Comparison of ENCODE assay signal across 18 mouse cellular contexts in the genomic region with DNA sequence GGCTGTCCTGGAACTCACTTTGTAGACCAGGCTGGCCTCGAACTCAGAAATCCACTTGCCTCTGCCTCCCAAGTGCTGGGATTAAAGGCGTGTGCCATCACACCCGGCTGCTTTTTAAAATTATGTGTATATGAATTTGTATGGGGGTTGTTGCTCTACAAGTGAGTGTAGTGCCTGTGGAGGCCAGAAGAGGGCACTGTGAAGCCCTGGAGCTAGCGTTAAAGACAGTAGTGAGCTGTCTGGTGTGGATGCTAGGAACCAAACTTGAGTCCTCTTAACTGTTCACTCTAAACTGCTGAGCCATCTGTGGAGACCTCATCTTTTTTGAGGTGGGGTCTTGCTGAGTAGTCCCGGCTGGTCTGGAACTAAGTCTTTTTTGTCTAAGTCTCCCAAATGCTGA. TPM values are rescaled to one million over a fixed set of nuclear protein-coding genes. Genes with fewer than 3 reads are reported as not detected.
DNase-seq lines count a peak whose midpoint lies in the region; ATAC-seq and TF ChIP-seq lines count a peak whose summit lies in the region.
"Had no signal": no experiment of that assay in that cellular context is flagged by ENCODE, and none has a peak within 500 bp of the region (broad histone marks: within the 10 kb centered on the region; RNA-seq: fewer than 3 reads in every experiment).

No protein-coding gene starts in this region.

- TF ChIP-seq EP300 in heart, adult 2 months (IDR thresholded peaks at IDR 0.05; ENCODE audit: insufficient read depth, low read depth, low read length) = no peak

- intact Hi-C loops in heart, adult 2 months (cut with DNase I) = no loop called here
- intact Hi-C loops in heart, postnatal 10 days (cut with DNase I) = no loop called here

- DNase-seq in heart, adult 2 months = no peak
- no peak for DNase-seq in heart, postnatal 10 days
- DNase-seq in midbrain, embryonic 14.5 days = peak; percentile 24
- DNase-seq in ES-CJ7 (ENCODE audit: low read depth, low spot score) = peak; percentile 57
- DNase-seq in spleen, postnatal 36 days (ENCODE audit: low spot score in 2 of 2) = no peak
- no peak for DNase-seq in urinary bladder, adult 2 months (ENCODE audit: low spot score)
- DNase-seq: cerebellum, adult 9-10 months; gastrocnemius, postnatal 14 days had no signal

- no peaks in the 10 kb centered on the region for H3K9me3 ChIP-seq in midbrain, embryonic 14.5 days (ENCODE audit: control insufficient read depth, low read length)
- no peaks in the 10 kb centered on the region; the same call in 1 of the 2 replicates for H3K9me3 ChIP-seq in midbrain, embryonic 16.5 days (replicated peaks; ENCODE audit: control insufficient read depth, low read length, poor library complexity, severe bottlenecking)
- H3K9me3 ChIP-seq: heart, embryonic 13.5 days; hindbrain, embryonic 12.5 days; lung, embryonic 15.5 days; midbrain, embryonic 10.5 days had no signal

- TF ChIP-seq CTCF in heart, adult 2 months (IDR thresholded peaks at IDR 0.05) = peak; percentile 28
- peak; percentile 17; the same call in 1 of the 2 replicates for TF ChIP-seq CTCF in embryonic fibroblast, embryonic 13.5 days (IDR thresholded peaks at IDR 0.05; ENCODE audit: borderline replicate concordance, insufficient read depth, low read length)

- no peaks in the 10 kb centered on the region for H3K4me1 ChIP-seq in heart, adult 2 months (ENCODE audit: control insufficient read depth, insufficient read depth, low read length)
- no peaks in the 10 kb centered on the region for H3K4me1 ChIP-seq in midbrain, embryonic 14.5 days (ENCODE audit: control insufficient read depth, insufficient read depth, low read length)
- no peaks in the 10 kb centered on the region for H3K4me1 ChIP-seq in midbrain, embryonic 16.5 days (ENCODE audit: control insufficient read depth, insufficient read depth, low read length)
- H3K4me1 ChIP-seq in embryonic fibroblast, embryonic 13.5 days (ENCODE audit: control insufficient read depth, insufficient read depth, low read length) = no peaks in the 10 kb centered on the region
- H3K4me1 ChIP-seq: heart, embryonic 13.5 days; hindbrain, embryonic 12.5 days; lung, embryonic 15.5 days had no signal

- no peaks in the 10 kb centered on the region for H3K36me3 ChIP-seq in heart, adult 2 months (ENCODE audit: control insufficient read depth, insufficient read depth, low read length)
- peaks cover 89% of the 10 kb centered on the region for H3K36me3 ChIP-seq in midbrain, embryonic 14.5 days (ENCODE audit: control insufficient read depth, insufficient read depth, low read length)
- H3K36me3 ChIP-seq in midbrain, embryonic 16.5 days (ENCODE audit: control insufficient read depth, insufficient read depth, low read length) = peaks cover 74% of the 10 kb centered on the region
- H3K36me3 ChIP-seq: heart, embryonic 13.5 days; lung, embryonic 15.5 days had no signal

- ATAC-seq in midbrain, embryonic 14.5 days (ENCODE audit: low FRiP score, low TSS enrichment) = no peak
- no peak for ATAC-seq in midbrain, embryonic 16.5 days

- no peak overlapping the region for H3K4me3 ChIP-seq in heart, adult 2 months
- H3K4me3 ChIP-seq in midbrain, embryonic 14.5 days (replicated peaks; ENCODE audit: low read depth, low read length) = no peak overlapping the region
- H3K4me3 ChIP-seq in midbrain, embryonic 16.5 days (ENCODE audit: low read depth, low read length) = no peak overlapping the region
- H3K4me3 ChIP-seq in embryonic fibroblast, embryonic 13.5 days (ENCODE audit: insufficient read depth, low read length) = no peak overlapping the region
- H3K4me3 ChIP-seq: heart, embryonic 13.5 days; hindbrain, embryonic 12.5 days; lung, embryonic 15.5 days; midbrain, embryonic 10.5 days had no signal

- no peak for TF ChIP-seq POLR2A in heart, adult 2 months (IDR thresholded peaks at IDR 0.05; ENCODE audit: insufficient read depth, low read depth, low read length)
- no peak for TF ChIP-seq POLR2A in embryonic fibroblast, embryonic 13.5 days (IDR thresholded peaks at IDR 0.05; ENCODE audit: low read depth, low read length)

- no peaks in the 10 kb centered on the region for H3K27me3 ChIP-seq in heart, adult 2 months (ENCODE audit: control insufficient read depth, insufficient read depth, low read length)
- no peaks in the 10 kb centered on the region for H3K27me3 ChIP-seq in midbrain, embryonic 14.5 days (ENCODE audit: control insufficient read depth, insufficient read depth, low read length)
- no peaks in the 10 kb centered on the region for H3K27me3 ChIP-seq in midbrain, embryonic 16.5 days (ENCODE audit: control insufficient read depth, insufficient read depth, low read depth, low read length)
- H3K27me3 ChIP-seq: hindbrain, embryonic 12.5 days; lung, embryonic 15.5 days had no signal

- no peak overlapping the region for H3K27ac ChIP-seq in heart, adult 2 months
- no peak overlapping the region for H3K27ac ChIP-seq in midbrain, embryonic 14.5 days (replicated peaks; ENCODE audit: low read depth, low read length)
- H3K27ac ChIP-seq in midbrain, embryonic 16.5 days (ENCODE audit: low read length) = no peak overlapping the region
- H3K27ac ChIP-seq in embryonic fibroblast, embryonic 13.5 days (ENCODE audit: insufficient read depth, low read length) = no peak overlapping the region
- H3K27ac ChIP-seq: heart, embryonic 13.5 days; hindbrain, embryonic 12.5 days; lung, embryonic 15.5 days; midbrain, embryonic 10.5 days had no signal

- no peak overlapping the region for H3K4me2 ChIP-seq in midbrain, embryonic 14.5 days (ENCODE audit: low read length)
- H3K4me2 ChIP-seq in midbrain, embryonic 16.5 days (ENCODE audit: low read length) = no peak overlapping the region
- H3K4me2 ChIP-seq: heart, embryonic 13.5 days; hindbrain, embryonic 12.5 days; lung, embryonic 15.5 days had no signal

- no peak overlapping the region for H3K9ac ChIP-seq in heart, adult 2 months (ENCODE audit: low read depth, low read length)
- H3K9ac ChIP-seq in midbrain, embryonic 14.5 days (replicated peaks; ENCODE audit: low read length) = no peak overlapping the region
- no peak overlapping the region for H3K9ac ChIP-seq in midbrain, embryonic 16.5 days (ENCODE audit: low read depth, low read length)
- H3K9ac ChIP-seq: heart, embryonic 13.5 days; hindbrain, embryonic 12.5 days; lung, embryonic 15.5 days had no signal

- 71% methylated on average over 5 of the region's 5 CpGs for WGBS in heart, adult 2 months
- WGBS in midbrain, embryonic 14.5 days = 76% methylated on average over 5 of the region's 5 CpGs
- WGBS in midbrain, embryonic 16.5 days = 70% methylated on average over 5 of the region's 5 CpGs

- H3K79me2 ChIP-seq in heart, adult 2 months (replicated peaks; ENCODE audit: control insufficient read depth, insufficient read depth, low read length) = no peaks in the 10 kb centered on the region

RNA-seq across cellular contexts. Expression of gene Rabac1, which starts 13.2 kb away (rescaled TPM):
- 100 to 1,000 TPM; 299 to 358 TPM for total RNA-seq in heart, adult 2 months (2021)
- 467 and 472 TPM in 2 replicates for polyA plus RNA-seq in heart, adult 2 months (2012; rRNA removed)
- 100 to 1,000 TPM; 292 to 300 TPM for total RNA-seq in heart, postnatal 10 days (2021)
- polyA plus RNA-seq in midbrain, embryonic 14.5 days (2014; fragmentation: Nextera tagmentation; extraction: Ambion mirVana) = 234 and 311 TPM in 2 replicates
- polyA plus RNA-seq in midbrain, embryonic 16.5 days (2015; fragmentation: Nextera tagmentation; extraction: Ambion mirVana) = 288 and 310 TPM in 2 replicates
- 105 and 117 TPM in 2 replicates for polyA plus RNA-seq in embryonic fibroblast, embryonic 13.5 days (2011; ENCODE audit: insufficient read length, low read depth, missing spikeins)
- 367 and 429 TPM in 2 replicates for polyA plus RNA-seq in urinary bladder, adult 2 months (2012; rRNA removed)

RNA-seq across cellular contexts. Expression of gene Atp1a3, which starts 20.0 kb away (rescaled TPM):
- total RNA-seq in heart, adult 2 months (2021) = 1 to 10 TPM in 1 of 2 experiments, under 1 TPM in 1; 0.39 to 1.2 TPM
- polyA plus RNA-seq in heart, adult 2 months (2012; rRNA removed) = 0.85 and 1.7 TPM in 2 replicates
- under 1 TPM; 0.43 to 0.72 TPM for total RNA-seq in heart, postnatal 10 days (2021)
- polyA plus RNA-seq in midbrain, embryonic 14.5 days (2014; fragmentation: Nextera tagmentation; extraction: Ambion mirVana) = 284 and 337 TPM in 2 replicates
- polyA plus RNA-seq in midbrain, embryonic 16.5 days (2015; fragmentation: Nextera tagmentation; extraction: Ambion mirVana) = 447 and 557 TPM in 2 replicates
- 0.19 and 0.35 TPM in 2 replicates for polyA plus RNA-seq in embryonic fibroblast, embryonic 13.5 days (2011; ENCODE audit: insufficient read length, low read depth, missing spikeins)
- 0.51 and 0.93 TPM in 2 replicates for polyA plus RNA-seq in urinary bladder, adult 2 months (2012; rRNA removed)

RNA-seq across cellular contexts. Expression of gene Gm4881, which starts 41.5 kb away (rescaled TPM):
- not detected for total RNA-seq in heart, adult 2 months (2021)
- polyA plus RNA-seq in heart, adult 2 months (2012; rRNA removed) = not detected in 2 replicates
- not detected for total RNA-seq in heart, postnatal 10 days (2021)
- polyA plus RNA-seq in midbrain, embryonic 14.5 days (2014; fragmentation: Nextera tagmentation; extraction: Ambion mirVana) = 5.0 and 6.1 TPM in 2 replicates
- polyA plus RNA-seq in midbrain, embryonic 16.5 days (2015; fragmentation: Nextera tagmentation; extraction: Ambion mirVana) = 3.8 and 4.5 TPM in 2 replicates
- polyA plus RNA-seq in embryonic fibroblast, embryonic 13.5 days (2011; ENCODE audit: insufficient read length, low read depth, missing spikeins) = not detected in 2 replicates
- not detected in 2 replicates for polyA plus RNA-seq in urinary bladder, adult 2 months (2012; rRNA removed)
- total RNA-seq: adrenal gland, postnatal 4 days; gastrocnemius, postnatal 14 days; layer of hippocampus, postnatal 25 days had no signal
- polyA plus RNA-seq: heart, embryonic 13.5 days; kidney, embryonic 16.5 days; limb, embryonic 11.5 days; lung, embryonic 15.5 days had no signal

Comparison
In these comparisons a context has a peak if more than half of its experiments do, and no peak if none do; other contexts are left out.
1. DNase-seq: peak in midbrain, embryonic 14.5 days (single experiment) and ES-CJ7 (single experiment); none in heart, adult 2 months (0 of 2), heart, postnatal 10 days (0 of 2), spleen, postnatal 36 days (0 of 2) and urinary bladder, adult 2 months (single experiment).
2. RNA of gene Atp1a3, which starts 20.0 kb away (polyA plus RNA-seq): 447 to 557 TPM in midbrain, embryonic 16.5 days and 284 to 337 TPM in midbrain, embryonic 14.5 days; 0.85 to 1.7 TPM in heart, adult 2 months, 0.51 to 0.93 TPM in urinary bladder, adult 2 months and 0.19 to 0.35 TPM in embryonic fibroblast, embryonic 13.5 days; every median in the first group is over 100 times any median in the second.